Mouse (Mus musculus) CH12.LX (cell line): Measurements from ENCODE around the gene Tspan14.

Source experiments
- CTCF ChIP-seq, 2 experiments: IDR thresholded peaks in 1 of 2; conservative IDR thresholded peaks in 1 of 2; 2 replicates each; pipeline ENCODE4 v1.5.1; 2011 to 2012; ENCODE audit warnings: low read depth in 2 of 2, low read length in 2 of 2, improper control_type of control experiment in 1 of 2, inconsistent platforms in 1 of 2, mild to moderate bottlenecking in 1 of 2, moderate library complexity in 1 of 2
- GABPA ChIP-seq: IDR thresholded peaks from 2 replicates; pipeline ENCODE4 v1.6.1; 2012; ENCODE audit warnings: low read depth, low read length, improper control_type of control experiment, inconsistent platforms; ENCODE audit not compliant: insufficient replicate concordance
- HCFC1 ChIP-seq: IDR thresholded peaks from 2 replicates; pipeline ENCODE4 v1.6.1; 2012; ENCODE audit warnings: low read depth, mild to moderate bottlenecking, inconsistent platforms, low read length, improper control_type of control experiment
- MAX ChIP-seq: IDR thresholded peaks from 2 replicates; pipeline ENCODE4 v1.6.1; 2011; ENCODE audit warnings: low read length, improper control_type of control experiment
- MEF2A ChIP-seq: IDR thresholded peaks from 2 replicates; pipeline ENCODE4 v1.6.1; 2014; ENCODE audit warnings: low read depth, mild to moderate bottlenecking, inconsistent platforms, low read length, improper control_type of control experiment, borderline replicate concordance
- POLR2A ChIP-seq: IDR thresholded peaks from 2 replicates; pipeline ENCODE4 v1.6.1; 2011; ENCODE audit warnings: low read depth, mild to moderate bottlenecking, improper control_type of control experiment, low read length
- POLR2AphosphoS2 ChIP-seq: IDR thresholded peaks from 2 replicates; pipeline ENCODE4 v1.6.1; 2011; ENCODE audit warnings: low read depth, low read length, improper control_type of control experiment
- USF2 ChIP-seq: conservative IDR thresholded peaks from 2 replicates; pipeline ENCODE4 v1.6.1; 2011; ENCODE audit warnings: low read depth, low read length, improper control_type of control experiment
- ZC3H11A ChIP-seq: IDR thresholded peaks from 2 replicates; pipeline ENCODE4 v1.6.1; 2012; ENCODE audit warnings: low read depth, mild to moderate bottlenecking, inconsistent platforms, low read length, improper control_type of control experiment

GRCm38 (mm10) chr14:40937052-40937451 is 29.6 kb downstream of the Tspan14 start:
- TF ChIP-seq POLR2AphosphoS2 (no peak), POLR2A (no peak), MEF2A (no peak), CTCF (conservative IDR thresholded peaks at IDR 0.05 in 1 of 2, IDR thresholded peaks at IDR 0.05 in 1 of 2; ENCODE audit: low read depth in 2 of 2, low read length in 2 of 2) (no peak), USF2 (no peak), MAX (no peak), HCFC1 (no peak), ZC3H11A (no peak), GABPA (no peak)
